Mouse (Mus musculus): Measurements from ENCODE around the gene Gm10638. TPM values are rescaled to one million over a fixed set of nuclear protein-coding genes. Genes with fewer than 3 reads are reported as not detected.

Gm10638 gene
- polyA plus RNA-seq (2015; fragmentation: Nextera tagmentation; extraction: Ambion mirVana): 5.5 and 5.9 TPM in 2 replicates

- Histone ChIP-seq H3K9me3 (replicated peaks) (no peaks in the 10 kb centered on the region), H3K9ac (replicated peaks) (peak within 1 kb of the TSS; percentile 97), H3K27ac (replicated peaks) (peak within 1 kb of the TSS; percentile 96), H3K4me1 (peaks cover 40% of the 10 kb centered on the region), H3K36me3 (no peaks in the 10 kb centered on the region), H3K4me2 (peak within 1 kb of the TSS; percentile 70), H3K4me3 (replicated peaks) (peak within 1 kb of the TSS; percentile 59), H3K27me3 (replicated peaks) (no peaks in the 10 kb centered on the region)
- ATAC-seq (ENCODE audit: low FRiP score): peak; percentile 78
- WGBS: under 1% methylated on average over 63 of the region's 88 CpGs
These were observed at the start of gene Gm10638, which contains the start of gene Siah1a for GRCm38 (mm10) chr8:86745221-86745934. Gene Gm10638, plus strand, starts transcription at chr8:86745699. Gene Siah1a, minus strand, starts transcription at chr8:86745934.

DNA sequence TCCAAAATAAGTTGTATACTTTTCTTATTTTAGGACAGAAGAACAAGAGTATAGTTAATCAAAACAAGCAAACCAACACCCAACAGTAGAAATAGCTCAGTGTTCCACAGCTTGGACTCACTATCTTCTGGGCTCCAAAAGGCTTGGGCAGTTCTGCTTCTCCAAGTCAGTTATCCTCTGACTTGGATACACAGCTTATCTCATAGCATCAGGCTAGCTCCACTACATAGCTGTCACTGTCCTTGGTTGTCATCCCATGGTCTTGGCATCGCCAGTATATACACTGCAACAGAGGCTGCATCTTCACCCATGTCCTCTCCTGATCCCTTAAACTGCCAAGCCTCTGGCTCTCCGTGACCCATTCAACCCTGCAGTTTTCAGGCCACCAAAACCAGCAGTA, 49.8 kb upstream of the Gm10638 start:
- Histone ChIP-seq H3K4me2 (no peak overlapping the region), H3K4me1 (no peaks in the 10 kb centered on the region), H3K36me3 (0 out of 2 replicates have a peak, but pooled peaks cover 3% of the 10 kb centered on the region), H3K27ac (replicated peaks) (no peak overlapping the region), H3K9me3 (replicated peaks) (no peaks in the 10 kb centered on the region), H3K27me3 (replicated peaks) (no peaks in the 10 kb centered on the region), H3K4me3 (replicated peaks) (no peak overlapping the region), H3K9ac (replicated peaks) (no peak overlapping the region)
- ATAC-seq (ENCODE audit: low FRiP score): no peak
- WGBS: 96% methylated on average over 2 of the region's 2 CpGs

DNA sequence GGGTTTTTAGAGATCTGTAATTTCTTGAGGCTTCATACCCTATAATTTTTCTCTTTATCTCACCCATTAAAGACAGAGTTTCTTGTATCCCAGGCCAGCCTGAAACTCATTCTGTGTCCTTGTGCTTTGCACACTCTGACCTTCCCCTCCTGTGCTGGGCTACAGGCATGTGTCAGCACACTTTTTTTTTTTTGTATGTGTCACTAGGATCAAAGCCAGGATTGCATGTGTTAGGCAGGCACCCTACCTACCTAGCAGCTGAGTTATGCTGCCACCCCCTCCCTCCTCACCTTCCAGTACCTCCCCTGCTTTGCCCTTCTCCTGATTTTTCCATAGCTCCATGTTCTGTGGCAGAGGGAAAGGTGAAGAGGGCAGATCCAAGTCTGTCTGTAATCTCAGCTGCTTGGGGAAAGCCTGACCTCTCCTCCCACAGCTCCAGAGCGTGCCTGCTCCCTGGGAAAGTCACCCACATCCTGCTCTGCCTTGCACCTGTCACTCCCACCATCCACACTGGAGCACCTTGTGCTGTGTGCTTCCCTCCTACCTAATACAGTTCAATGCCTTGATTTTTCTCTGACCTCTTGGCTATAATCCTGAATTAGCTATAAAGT, 46.6 kb upstream of the Gm10638 start:
- H3K27me3 ChIP-seq (replicated peaks): no peaks in the 10 kb centered on the region
- H3K4me3 ChIP-seq (replicated peaks): no peak overlapping the region
- H3K9ac ChIP-seq (replicated peaks): no peak overlapping the region
- ATAC-seq (ENCODE audit: low FRiP score): no peak
- no peaks in the 10 kb centered on the region for H3K9me3 ChIP-seq (replicated peaks)
- WGBS: 81% methylated on average over 1 of the region's 1 CpGs
- H3K4me2 ChIP-seq: no peak overlapping the region
- 0 out of 2 replicates have a peak, but pooled peaks cover 3% of the 10 kb centered on the region for H3K36me3 ChIP-seq
- no peak overlapping the region for H3K27ac ChIP-seq (replicated peaks)
- no peaks in the 10 kb centered on the region for H3K4me1 ChIP-seq

- Histone ChIP-seq H3K9me3 (replicated peaks) (no peaks in the 10 kb centered on the region), H3K36me3 (0 out of 2 replicates have a peak, but pooled peaks cover 3% of the 10 kb centered on the region), H3K4me1 (no peaks in the 10 kb centered on the region), H3K27me3 (replicated peaks) (no peaks in the 10 kb centered on the region), H3K4me2 (no peak overlapping the region), H3K27ac (replicated peaks) (no peak overlapping the region), H3K9ac (replicated peaks) (no peak overlapping the region), H3K4me3 (replicated peaks) (no peak overlapping the region)
- no peak for ATAC-seq (ENCODE audit: low FRiP score)
- 93% methylated on average over 12 of the region's 12 CpGs for WGBS
These were observed 46.0 kb upstream of the Gm10638 start for GRCm38 (mm10) chr8:86699471-86699870.

GRCm38 (mm10) chr8:86702453-86702852, 43.0 kb upstream of the Gm10638 start:
- Histone ChIP-seq H3K27me3 (replicated peaks) (no peaks in the 10 kb centered on the region), H3K36me3 (0 out of 2 replicates have a peak, but pooled peaks cover 3% of the 10 kb centered on the region), H3K9ac (replicated peaks) (no peak overlapping the region), H3K27ac (replicated peaks) (no peak overlapping the region), H3K9me3 (replicated peaks) (no peaks in the 10 kb centered on the region), H3K4me2 (no peak overlapping the region), H3K4me1 (no peaks in the 10 kb centered on the region), H3K4me3 (replicated peaks) (no peak overlapping the region)
- ATAC-seq (ENCODE audit: low FRiP score): no peak
- 93% methylated on average over 3 of the region's 3 CpGs for WGBS

GRCm38 (mm10) chr8:86705317-86705716, 40.2 kb upstream of the Gm10638 start:
- no peak for ATAC-seq (ENCODE audit: low FRiP score)
- Histone ChIP-seq H3K36me3 (peaks cover 6% of the 10 kb centered on the region; the same call in 1 of the 2 replicates), H3K4me2 (no peak overlapping the region), H3K4me1 (no peaks in the 10 kb centered on the region), H3K4me3 (replicated peaks) (no peak overlapping the region), H3K9ac (replicated peaks) (no peak overlapping the region), H3K9me3 (replicated peaks) (no peaks in the 10 kb centered on the region), H3K27ac (replicated peaks) (no peak overlapping the region), H3K27me3 (replicated peaks) (no peaks in the 10 kb centered on the region)
- WGBS: 92% methylated on average over 3 of the region's 3 CpGs

DNA sequence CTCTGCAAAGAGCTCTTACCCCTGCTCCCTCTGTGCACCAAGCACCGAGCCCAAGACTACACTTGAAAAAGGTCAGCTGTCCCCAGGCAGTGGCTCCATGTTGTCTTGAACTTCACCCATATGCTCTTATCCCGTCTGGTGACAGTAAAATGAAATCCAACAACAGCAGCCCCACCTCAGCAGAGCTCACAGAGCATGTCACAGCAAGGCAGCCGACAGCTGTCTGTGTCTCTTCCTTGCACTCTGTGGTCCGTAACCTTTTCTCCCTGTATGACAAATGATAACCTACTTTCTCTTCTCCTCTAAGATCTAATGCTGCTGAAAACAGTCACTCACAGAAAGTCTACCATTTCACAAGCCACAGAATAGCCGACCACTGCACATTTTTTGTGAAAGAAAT, 38.7 kb upstream of the Gm10638 start:
- Histone ChIP-seq H3K9ac (replicated peaks) (no peak overlapping the region), H3K27me3 (replicated peaks) (no peaks in the 10 kb centered on the region), H3K4me3 (replicated peaks) (no peak overlapping the region), H3K4me2 (no peak overlapping the region), H3K9me3 (replicated peaks) (no peaks in the 10 kb centered on the region), H3K36me3 (peaks cover 9% of the 10 kb centered on the region; the same call in 1 of the 2 replicates), H3K4me1 (no peaks in the 10 kb centered on the region), H3K27ac (replicated peaks) (no peak overlapping the region)
- ATAC-seq (ENCODE audit: low FRiP score): no peak
- WGBS: 87% methylated on average over 5 of the region's 5 CpGs

GRCm38 (mm10) chr8:86707873-86708272, 37.6 kb upstream of the Gm10638 start:
- no peaks in the 10 kb centered on the region for H3K9me3 ChIP-seq (replicated peaks)
- H3K4me1 ChIP-seq: 0 out of 2 replicates have a peak, but pooled peaks cover 3% of the 10 kb centered on the region
- no peak overlapping the region for H3K27ac ChIP-seq (replicated peaks)
- no peak overlapping the region for H3K4me3 ChIP-seq (replicated peaks)
- no peaks in the 10 kb centered on the region for H3K27me3 ChIP-seq (replicated peaks)
- ATAC-seq (ENCODE audit: low FRiP score): no peak
- H3K9ac ChIP-seq (replicated peaks): no peak overlapping the region
- H3K4me2 ChIP-seq: no peak overlapping the region
- 71% methylated on average over 4 of the region's 4 CpGs for WGBS
- peaks cover 9% of the 10 kb centered on the region; the same call in 1 of the 2 replicates for H3K36me3 ChIP-seq

DNA sequence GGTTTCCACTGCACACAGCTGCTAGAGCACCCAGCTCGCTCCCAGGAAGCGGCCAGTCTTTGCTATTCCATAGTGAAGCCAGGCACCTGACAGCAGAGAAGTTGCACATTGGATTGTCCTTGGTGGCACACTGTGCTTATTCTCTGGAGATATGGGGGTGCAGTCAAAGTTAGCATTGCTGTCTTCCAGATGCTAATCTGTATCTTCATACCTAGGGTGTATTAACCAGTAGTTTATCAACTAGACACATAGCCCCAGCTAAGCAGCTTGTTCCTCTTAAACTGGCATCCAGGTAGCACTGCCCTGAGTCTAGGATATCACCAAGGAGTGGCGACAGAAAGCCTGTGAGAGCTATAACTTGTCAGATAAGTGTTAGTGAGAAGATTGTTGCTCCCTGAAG, 32.9 kb upstream of the Gm10638 start:
- Histone ChIP-seq H3K4me1 (peaks cover 13% of the 10 kb centered on the region; the same call in 1 of the 2 replicates), H3K9me3 (replicated peaks) (no peaks in the 10 kb centered on the region), H3K4me3 (replicated peaks) (no peak overlapping the region), H3K36me3 (peaks cover 13% of the 10 kb centered on the region), H3K9ac (replicated peaks) (no peak overlapping the region), H3K4me2 (no peak overlapping the region), H3K27me3 (replicated peaks) (no peaks in the 10 kb centered on the region), H3K27ac (replicated peaks) (no peak overlapping the region)
- no peak for ATAC-seq (ENCODE audit: low FRiP score)
- WGBS: 96% methylated on average over 3 of the region's 3 CpGs

GRCm38 (mm10) chr8:86713407-86714188, 31.9 kb upstream of the Gm10638 start:
- peaks cover 15% of the 10 kb centered on the region for H3K36me3 ChIP-seq
- ATAC-seq (ENCODE audit: low FRiP score): peak; percentile 69; the same call in 1 of the 2 replicates
- H3K4me1 ChIP-seq: peaks cover 13% of the 10 kb centered on the region; the same call in 1 of the 2 replicates
- H3K4me2 ChIP-seq: no peak overlapping the region
- H3K4me3 ChIP-seq (replicated peaks): no peak overlapping the region
- H3K27me3 ChIP-seq (replicated peaks): no peaks in the 10 kb centered on the region
- H3K27ac ChIP-seq (replicated peaks): peak overlapping the region; percentile 37
- no peak overlapping the region for H3K9ac ChIP-seq (replicated peaks)
- WGBS: 37% methylated on average over 14 of the region's 14 CpGs
- no peaks in the 10 kb centered on the region for H3K9me3 ChIP-seq (replicated peaks)

- 89% methylated on average over 2 of the region's 2 CpGs for WGBS
- no peaks in the 10 kb centered on the region for H3K9me3 ChIP-seq (replicated peaks)
- no peak overlapping the region for H3K27ac ChIP-seq (replicated peaks)
- no peaks in the 10 kb centered on the region for H3K27me3 ChIP-seq (replicated peaks)
- no peak overlapping the region for H3K9ac ChIP-seq (replicated peaks)
- H3K36me3 ChIP-seq: peaks cover 21% of the 10 kb centered on the region
- no peak for ATAC-seq (ENCODE audit: low FRiP score)
- H3K4me2 ChIP-seq: no peak overlapping the region
- H3K4me3 ChIP-seq (replicated peaks): no peak overlapping the region
- H3K4me1 ChIP-seq: peaks cover 5% of the 10 kb centered on the region; the same call in 1 of the 2 replicates
These were observed 27.0 kb upstream of the Gm10638 start for GRCm38 (mm10) chr8:86718332-86718994.
